Mouse (Mus musculus) urinary bladder, postnatal 25 days (tissue): Measurements from ENCODE around the gene Pbp2.

ENCODE experiments used
- DNase-seq: peaks from one replicate; pipeline ENCODE4 v3.0.0; 2022; ENCODE audit warnings: low spot score

The Pbp2 gene

GRCm38 (mm10) chr6:135300469-135300868 is 9.7 kb downstream of the Pbp2 start:
- no peak for DNase-seq

- DNase-seq = no peak
These were observed 11.1 kb downstream of the Pbp2 start for GRCm38 (mm10) chr6:135299024-135299550.

GRCm38 (mm10) chr6:135297570-135297969 is 12.6 kb downstream of the Pbp2 start:
- no peak for DNase-seq

GRCm38 (mm10) chr6:135296267-135296666 is 13.9 kb downstream of the Pbp2 start:
- no peak for DNase-seq

GRCm38 (mm10) chr6:135295082-135295861 is 14.9 kb downstream of the Pbp2 start:
- DNase-seq = peak; percentile 64

GRCm38 (mm10) chr6:135294150-135294549 is 16.1 kb downstream of the Pbp2 start:
- DNase-seq = no peak

- no peak for DNase-seq
These were observed 17.8 kb downstream of the Pbp2 start for GRCm38 (mm10) chr6:135292391-135292790.

GRCm38 (mm10) chr6:135279856-135280255 is 30.3 kb downstream of the Pbp2 start:
- no peak for DNase-seq

GRCm38 (mm10) chr6:135279286-135279685 is 30.9 kb downstream of the Pbp2 start:
- DNase-seq = no peak

GRCm38 (mm10) chr6:135278302-135278701 is 31.9 kb downstream of the Pbp2 start:
- DNase-seq = no peak

GRCm38 (mm10) chr6:135276474-135277295 is 33.5 kb downstream of the Pbp2 start:
- DNase-seq = no peak

- DNase-seq = no peak
These were observed 35.0 kb downstream of the Pbp2 start for GRCm38 (mm10) chr6:135275231-135275630.

- no peak for DNase-seq
These were observed 37.1 kb downstream of the Pbp2 start for GRCm38 (mm10) chr6:135273066-135273465.

GRCm38 (mm10) chr6:135271761-135272160 is 38.4 kb downstream of the Pbp2 start:
- DNase-seq = no peak

GRCm38 (mm10) chr6:135269626-135270025 is 40.6 kb downstream of the Pbp2 start:
- DNase-seq = no peak

- no peak for DNase-seq
These were observed 41.8 kb downstream of the Pbp2 start for GRCm38 (mm10) chr6:135268392-135268791.

- no peak for DNase-seq
These were observed 43.0 kb downstream of the Pbp2 start for GRCm38 (mm10) chr6:135267221-135267620.

- DNase-seq = no peak
These were observed 44.1 kb downstream of the Pbp2 start for GRCm38 (mm10) chr6:135266056-135266455.

- no peak for DNase-seq
These were observed 46.1 kb downstream of the Pbp2 start for GRCm38 (mm10) chr6:135264136-135264535.

- no peak for DNase-seq
These were observed 47.6 kb downstream of the Pbp2 start for GRCm38 (mm10) chr6:135262565-135262964.

GRCm38 (mm10) chr6:135261124-135261523 is 49.1 kb downstream of the Pbp2 start:
- no peak for DNase-seq

- DNase-seq = no peak
These were observed 49.8 kb downstream of the Pbp2 start for GRCm38 (mm10) chr6:135260435-135260834.
